Mouse (Mus musculus) hindbrain, postnatal 0 days (tissue): ENCODE data around the gene Pithd1. TPM values are rescaled to one million over a fixed set of nuclear protein-coding genes. Genes with fewer than 3 reads are reported as not detected.
A peak's percentile ranks its signal among the peaks of the same experiment; 100 is the strongest.

Source experiments
- ATAC-seq: fragments of 200-750 bp; cut with Nextera tagmentation; 2 replicates; pipeline ENCODE4 v1.8.0; 2017; ENCODE audit warnings: mild to moderate bottlenecking, moderate TSS enrichment, moderate library complexity
- DNase-seq: peaks from one replicate; pipeline ENCODE4 v3.0.0-alpha.2; 2015; ENCODE audit warnings: low spot score
- H3K27ac ChIP-seq: fragments of 300-500 bp; sonication (generic); 2 replicates; pipeline ENCODE4 v1.5.1; 2014; ENCODE audit warnings: mild to moderate bottlenecking
- H3K27me3 ChIP-seq: fragments of 300-500 bp; sonication (generic); 2 replicates; pipeline ENCODE4 v1.6.1; 2014; ENCODE audit warnings: low read length, mixed read lengths; ENCODE audit not compliant: insufficient read depth
- H3K36me3 ChIP-seq: fragments of 300-500 bp; sonication (generic); 2 replicates; pipeline ENCODE4 v1.6.1; 2014; ENCODE audit warnings: low read length, mixed read lengths; ENCODE audit not compliant: insufficient read depth
- H3K4me1 ChIP-seq: fragments of 300-500 bp; sonication (generic); 2 replicates; pipeline ENCODE4 v1.6.1; 2014; ENCODE audit warnings: antibody characterized with exemption, low read length, mixed read lengths; ENCODE audit not compliant: insufficient read depth
- H3K4me2 ChIP-seq: fragments of 300-500 bp; sonication (generic); 2 replicates; pipeline ENCODE4 v1.6.1; 2014; ENCODE audit warnings: low read depth, mild to moderate bottlenecking, low read length, moderate library complexity, mixed read lengths
- H3K4me3 ChIP-seq: fragments of 300-500 bp; sonication (generic); 2 replicates; pipeline ENCODE4 v1.5.1; 2014; ENCODE audit warnings: low read length
- H3K9ac ChIP-seq: fragments of 300-500 bp; sonication (generic); replicated peaks from 2 replicates; pipeline ENCODE4 v1.6.1; 2014; ENCODE audit warnings: mild to moderate bottlenecking, low read length, moderate library complexity, mixed read lengths
- H3K9me3 ChIP-seq: fragments of 300-500 bp; sonication (generic); 2 replicates; pipeline ENCODE4 v1.6.1; 2016; ENCODE audit warnings: low read length, mixed read lengths
- CTCF ChIP-seq: IDR thresholded peaks from 2 replicates; pipeline ENCODE4 v1.5.1; 2016; ENCODE audit warnings: antibody characterized with exemption, control low read depth, low read depth
- WGBS: fragments of 180-500 bp; shearing (Covaris S2); extraction: QIAGEN DNeasy Blood & Tissue Kit; methylation state at CpG from one replicate; pipeline ENCODE4 v1.1.7; 2014; 5-methylcytosine and 5-hydroxymethylcytosine counted together
- polyA plus RNA-seq: library from polyadenylated mRNA; unstranded; fragments of >200 nt; fragmentation: Nextera tagmentation; extraction: Ambion mirVana; gene quantifications from 2 replicates; pipeline ENCODE4 v1.2.1, GENCODE M21; 2015
- total RNA-seq: library from RNA; depleted of rRNA; stranded (reverse); fragments of >200 nt; gene quantifications from 2 replicates; pipeline ENCODE4 v1.2.3, GENCODE M21; 2014

Gene Pithd1
- total and polyA plus RNA-seq, 2 experiments from 2014 or later, result 53.2 to 85.7 TPM

- H3K36me3 ChIP-seq, result peaks cover 22% of the 10 kb centered on the region
- TF ChIP-seq CTCF, result no peak
- 45% methylated on average over 12 of the region's 12 CpGs for WGBS
- H3K4me1 ChIP-seq, result no peaks in the 10 kb centered on the region
- H3K9ac ChIP-seq, result no peak overlapping the region
- ATAC-seq (no peak), DNase-seq (no peak)
- no peak overlapping the region for H3K27ac ChIP-seq
- H3K27me3 ChIP-seq, result no peaks in the 10 kb centered on the region
- H3K4me2 ChIP-seq, result no peak overlapping the region
- no peaks in the 10 kb centered on the region for H3K9me3 ChIP-seq
- H3K4me3 ChIP-seq, result no peak overlapping the region
Measured at GRCm38 (mm10) chr4:135934708-135935500, 52.2 kb downstream of the Pithd1 start.

- peak; percentile 66 for DNase-seq
- no peak; the same call in 1 of the 2 replicates for ATAC-seq
- peaks cover 15% of the 10 kb centered on the region for H3K36me3 ChIP-seq
Measured at GRCm38 (mm10) chr4:135931832-135932231, 55.2 kb downstream of the Pithd1 start.

GRCm38 (mm10) chr4:135930239-135930638, 56.8 kb downstream of the Pithd1 start:
- ATAC-seq (no peak), DNase-seq (no peak)
- H3K9ac ChIP-seq, result no peak overlapping the region
- H3K27ac ChIP-seq, result no peak overlapping the region
- no peaks in the 10 kb centered on the region for H3K4me1 ChIP-seq
- H3K27me3 ChIP-seq, result no peaks in the 10 kb centered on the region
- H3K4me3 ChIP-seq, result no peak overlapping the region
- no peak for TF ChIP-seq CTCF
- H3K9me3 ChIP-seq, result no peaks in the 10 kb centered on the region
- H3K36me3 ChIP-seq, result peaks cover 22% of the 10 kb centered on the region
- WGBS, result 94% methylated on average over 8 of the region's 8 CpGs
- no peak overlapping the region for H3K4me2 ChIP-seq

More at GRCm38 (mm10) chr4:135931832-135932231, 55.2 kb downstream of the Pithd1 start:
- Histone ChIP-seq H3K4me2 (no peak overlapping the region), H3K4me3 (no peak overlapping the region), H3K27ac (no peak overlapping the region), H3K9ac (no peak overlapping the region), H3K9me3 (no peaks in the 10 kb centered on the region), H3K27me3 (no peaks in the 10 kb centered on the region), H3K4me1 (no peaks in the 10 kb centered on the region)
- WGBS, result 66% methylated on average over 5 of the region's 5 CpGs
- TF ChIP-seq CTCF, result peak; percentile 77

- TF ChIP-seq CTCF, result no peak
- H3K4me2 ChIP-seq, result no peak overlapping the region
- no peaks in the 10 kb centered on the region for H3K9me3 ChIP-seq
- peaks cover 22% of the 10 kb centered on the region for H3K36me3 ChIP-seq
- no peak overlapping the region for H3K27ac ChIP-seq
- 91% methylated on average over 9 of the region's 9 CpGs for WGBS
- no peak overlapping the region for H3K9ac ChIP-seq
- DNase-seq (no peak), ATAC-seq (no peak)
- H3K4me3 ChIP-seq, result no peak overlapping the region
- H3K4me1 ChIP-seq, result no peaks in the 10 kb centered on the region
- no peaks in the 10 kb centered on the region for H3K27me3 ChIP-seq
Measured at GRCm38 (mm10) chr4:135929828-135930227, 57.2 kb downstream of the Pithd1 start.

GRCm38 (mm10) chr4:135929405-135929804, 57.7 kb downstream of the Pithd1 start:
- Histone ChIP-seq H3K27me3 (no peaks in the 10 kb centered on the region), H3K4me1 (no peaks in the 10 kb centered on the region), H3K4me3 (no peak overlapping the region), H3K9me3 (no peaks in the 10 kb centered on the region), H3K4me2 (no peak overlapping the region), H3K9ac (no peak overlapping the region), H3K27ac (no peak overlapping the region), H3K36me3 (peaks cover 22% of the 10 kb centered on the region)
- 81% methylated on average over 5 of the region's 5 CpGs for WGBS
- no peak for TF ChIP-seq CTCF
- ATAC-seq (no peak), DNase-seq (no peak)

GRCm38 (mm10) chr4:135928376-135928775, 58.7 kb downstream of the Pithd1 start:
- ATAC-seq, result no peak
- H3K4me2 ChIP-seq, result no peak overlapping the region
- no peaks in the 10 kb centered on the region for H3K27me3 ChIP-seq
- TF ChIP-seq CTCF, result no peak
- DNase-seq, result no peak
- no peaks in the 10 kb centered on the region for H3K9me3 ChIP-seq
- no peak overlapping the region for H3K27ac ChIP-seq
- H3K4me1 ChIP-seq, result no peaks in the 10 kb centered on the region
- peaks cover 14% of the 10 kb centered on the region for H3K36me3 ChIP-seq
- H3K9ac ChIP-seq, result no peak overlapping the region
- H3K4me3 ChIP-seq, result no peak overlapping the region
- WGBS, result 79% methylated on average over 9 of the region's 9 CpGs

- peaks cover 13% of the 10 kb centered on the region; the same call in 1 of the 2 replicates for H3K36me3 ChIP-seq
- 93% methylated on average over 3 of the region's 3 CpGs for WGBS
- ATAC-seq (no peak), DNase-seq (no peak)
- no peaks in the 10 kb centered on the region for H3K9me3 ChIP-seq
- H3K27me3 ChIP-seq, result no peaks in the 10 kb centered on the region
- peaks cover 1% of the 10 kb centered on the region; the same call in 1 of the 2 replicates for H3K4me1 ChIP-seq
- no peak for TF ChIP-seq CTCF
- no peak overlapping the region for H3K4me3 ChIP-seq
- no peak overlapping the region for H3K9ac ChIP-seq
- no peak overlapping the region for H3K27ac ChIP-seq
- no peak overlapping the region for H3K4me2 ChIP-seq
Measured at GRCm38 (mm10) chr4:135926861-135927260, 60.2 kb downstream of the Pithd1 start.
